Mouse (Mus musculus): ENCODE measurements at regions not wholly inside any gene's neighbourhood (a gene's known extent, or its start where the extent isn't known, plus 50 kb on each side); places are given as distances from the start of the nearest gene placed in this dataset.

DNA sequence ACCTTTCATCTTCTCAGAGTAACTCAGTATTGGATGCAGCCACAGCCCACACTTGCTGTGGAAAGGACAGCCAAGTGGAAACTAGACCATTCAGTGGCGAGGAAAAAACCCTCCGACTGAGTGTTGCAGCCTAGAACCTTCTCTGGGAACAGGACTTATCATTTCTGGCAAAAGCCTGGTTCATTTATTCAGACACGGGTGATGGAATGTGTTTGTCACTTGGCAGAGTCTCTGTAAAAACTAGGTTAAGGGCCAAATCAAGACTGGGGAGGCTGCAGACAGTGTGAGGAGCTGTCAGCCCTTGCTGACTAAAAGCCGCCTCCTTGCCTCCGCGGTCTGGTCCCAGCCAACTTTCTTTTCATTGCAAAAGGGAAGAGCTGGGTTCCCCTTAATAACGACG, 212.3 kb upstream of the Pgrmc2 start:
- H3K27ac ChIP-seq (ENCODE audit: poor library complexity, severe bottlenecking) = no peak overlapping the region
- WGBS = 54% methylated on average over 8 of the region's 8 CpGs
- peaks cover 18% of the 10 kb centered on the region; the same call in 1 of the 2 replicates for H3K4me1 ChIP-seq (replicated peaks)
- no peak for ATAC-seq (ENCODE audit: insufficient number of reproducible peaks, low FRiP score)
- no peaks in the 10 kb centered on the region for H3K36me3 ChIP-seq
- no peak overlapping the region for H3K4me3 ChIP-seq
- H3K9ac ChIP-seq = no peak overlapping the region
- H3K9me3 ChIP-seq (replicated peaks) = no peaks in the 10 kb centered on the region
- no peak overlapping the region for H3K4me2 ChIP-seq
- H3K27me3 ChIP-seq (replicated peaks) = no peaks in the 10 kb centered on the region

- H3K27me3 ChIP-seq (replicated peaks) = no peaks in the 10 kb centered on the region
- H3K4me2 ChIP-seq = no peak overlapping the region
- no peak overlapping the region for H3K4me3 ChIP-seq
- peaks cover 8% of the 10 kb centered on the region; the same call in 1 of the 2 replicates for H3K4me1 ChIP-seq (replicated peaks)
- 76% methylated on average over 11 of the region's 11 CpGs for WGBS
- H3K27ac ChIP-seq (ENCODE audit: poor library complexity, severe bottlenecking) = no peak overlapping the region
- no peak for ATAC-seq (ENCODE audit: insufficient number of reproducible peaks, low FRiP score)
- no peak overlapping the region for H3K9ac ChIP-seq
- H3K36me3 ChIP-seq = no peaks in the 10 kb centered on the region
- no peaks in the 10 kb centered on the region for H3K9me3 ChIP-seq (replicated peaks)
Measured at GRCm38 (mm10) chr3:41290535-41291307, 207.9 kb upstream of the Pgrmc2 start.

DNA sequence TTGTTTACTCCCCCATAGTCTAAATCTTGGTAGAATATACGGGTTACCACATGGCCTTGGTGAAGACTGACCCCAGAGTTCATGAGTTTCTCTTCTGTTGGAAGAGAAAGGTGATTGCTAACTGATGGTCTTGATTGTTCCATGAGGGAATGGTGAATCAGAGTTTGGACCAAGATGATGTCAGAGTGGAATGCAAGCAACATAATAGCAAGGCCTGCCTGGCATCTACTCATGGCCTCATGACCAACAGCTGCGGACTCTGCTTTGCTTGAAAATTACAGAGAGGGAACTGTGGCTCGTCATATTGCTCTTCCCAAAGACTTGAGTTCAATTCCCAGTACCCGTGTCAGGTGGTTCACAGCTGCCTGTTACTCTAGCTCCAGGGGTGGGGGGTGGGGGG, 205.9 kb upstream of the Pgrmc2 start:
- no peak overlapping the region for H3K4me2 ChIP-seq

DNA sequence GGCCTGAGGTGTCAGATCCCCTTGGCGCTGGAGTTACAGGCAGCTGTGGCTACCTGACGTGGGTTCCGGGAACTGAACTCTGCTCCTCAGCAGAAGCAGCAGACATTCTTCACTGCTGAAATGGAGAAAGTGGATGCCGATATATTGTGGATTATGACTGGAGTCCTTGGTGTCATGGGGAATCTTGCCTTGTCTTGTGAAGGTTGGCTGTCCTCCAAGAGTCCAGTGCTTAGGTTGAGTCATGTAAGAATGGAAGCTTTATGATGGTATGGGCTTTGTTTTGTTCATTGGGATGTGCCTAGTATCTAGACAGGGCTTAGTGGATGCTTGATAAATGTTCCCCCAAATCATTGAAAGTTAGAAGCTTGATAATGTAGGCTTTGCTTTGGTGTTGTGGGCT, 205.2 kb upstream of the Pgrmc2 start:
- no peak overlapping the region for H3K4me3 ChIP-seq
- H3K9me3 ChIP-seq (replicated peaks) = no peaks in the 10 kb centered on the region
- no peak overlapping the region for H3K9ac ChIP-seq
- no peak for ATAC-seq (ENCODE audit: insufficient number of reproducible peaks, low FRiP score)
- H3K4me1 ChIP-seq (replicated peaks) = no peaks in the 10 kb centered on the region
- H3K4me2 ChIP-seq = no peak overlapping the region
- H3K27ac ChIP-seq (ENCODE audit: poor library complexity, severe bottlenecking) = no peak overlapping the region
- 83% methylated on average over 4 of the region's 4 CpGs for WGBS
- H3K36me3 ChIP-seq = no peaks in the 10 kb centered on the region
- H3K27me3 ChIP-seq (replicated peaks) = no peaks in the 10 kb centered on the region

More for the DNA sequence above, 205.9 kb upstream of the Pgrmc2 start:
- H3K4me1 ChIP-seq (replicated peaks) = no peaks in the 10 kb centered on the region
- no peaks in the 10 kb centered on the region for H3K36me3 ChIP-seq
- WGBS = 82% methylated on average over 4 of the region's 4 CpGs
- ATAC-seq (ENCODE audit: insufficient number of reproducible peaks, low FRiP score) = no peak
- no peak overlapping the region for H3K9ac ChIP-seq
- no peaks in the 10 kb centered on the region for H3K27me3 ChIP-seq (replicated peaks)
- no peaks in the 10 kb centered on the region for H3K9me3 ChIP-seq (replicated peaks)
- no peak overlapping the region for H3K27ac ChIP-seq (ENCODE audit: poor library complexity, severe bottlenecking)
- H3K4me3 ChIP-seq = no peak overlapping the region

- WGBS = 87% methylated on average over 5 of the region's 5 CpGs
- Histone ChIP-seq H3K4me3 (no peak overlapping the region), H3K36me3 (no peaks in the 10 kb centered on the region), H3K27ac (ENCODE audit: poor library complexity, severe bottlenecking) (no peak overlapping the region), H3K4me1 (replicated peaks) (no peaks in the 10 kb centered on the region), H3K9me3 (replicated peaks) (no peaks in the 10 kb centered on the region), H3K27me3 (replicated peaks) (no peaks in the 10 kb centered on the region), H3K9ac (no peak overlapping the region), H3K4me2 (no peak overlapping the region)
- no peak for ATAC-seq (ENCODE audit: insufficient number of reproducible peaks, low FRiP score)
Measured at GRCm38 (mm10) chr3:41285336-41285735, 202.5 kb upstream of the Pgrmc2 start.

- no peaks in the 10 kb centered on the region for H3K4me1 ChIP-seq (replicated peaks)
- no peak overlapping the region for H3K4me2 ChIP-seq
- H3K36me3 ChIP-seq = no peaks in the 10 kb centered on the region
- no peaks in the 10 kb centered on the region for H3K9me3 ChIP-seq (replicated peaks)
- ATAC-seq (ENCODE audit: insufficient number of reproducible peaks, low FRiP score) = no peak
- no peak overlapping the region for H3K27ac ChIP-seq (ENCODE audit: poor library complexity, severe bottlenecking)
- H3K27me3 ChIP-seq (replicated peaks) = no peaks in the 10 kb centered on the region
- 52% methylated on average over 13 of the region's 13 CpGs for WGBS
- no peak overlapping the region for H3K4me3 ChIP-seq
- no peak overlapping the region for H3K9ac ChIP-seq
Measured at GRCm38 (mm10) chr3:41284897-41285296, 202.1 kb upstream of the Pgrmc2 start.

- H3K4me3 ChIP-seq = no peak overlapping the region
- no peak overlapping the region for H3K4me2 ChIP-seq
- no peaks in the 10 kb centered on the region for H3K36me3 ChIP-seq
- no peaks in the 10 kb centered on the region for H3K4me1 ChIP-seq (replicated peaks)
- 69% methylated on average over 8 of the region's 8 CpGs for WGBS
- no peak for ATAC-seq (ENCODE audit: insufficient number of reproducible peaks, low FRiP score)
- H3K9me3 ChIP-seq (replicated peaks) = no peaks in the 10 kb centered on the region; the same call in 1 of the 2 replicates
- H3K27ac ChIP-seq (ENCODE audit: poor library complexity, severe bottlenecking) = no peak overlapping the region
- H3K27me3 ChIP-seq (replicated peaks) = no peaks in the 10 kb centered on the region
- no peak overlapping the region for H3K9ac ChIP-seq
Measured at GRCm38 (mm10) chr3:41282431-41283037, 199.7 kb upstream of the Pgrmc2 start.

DNA sequence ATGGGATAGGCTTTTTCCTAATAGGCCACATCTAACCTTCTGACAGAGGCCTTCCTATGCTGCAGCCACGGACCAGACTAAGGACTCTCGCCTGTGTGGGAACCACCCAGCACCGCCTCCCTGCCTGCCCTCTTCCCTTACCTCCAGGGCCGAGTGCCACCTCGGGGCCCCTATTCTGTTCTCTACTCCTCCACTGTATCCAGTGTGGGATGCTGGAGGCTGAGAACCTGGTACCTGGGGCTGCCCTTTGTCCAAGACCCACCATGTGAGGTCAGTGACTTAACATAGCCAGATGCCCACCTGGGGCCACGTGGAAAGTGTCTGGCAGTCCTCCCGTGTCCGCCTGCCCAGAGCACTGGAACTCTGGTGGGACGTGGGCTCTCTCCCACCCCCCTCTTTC, 193.2 kb upstream of the Pgrmc2 start:
- H3K27ac ChIP-seq (ENCODE audit: poor library complexity, severe bottlenecking) = no peak overlapping the region
- no peak overlapping the region for H3K4me3 ChIP-seq
- 87% methylated on average over 9 of the region's 9 CpGs for WGBS
- no peak for ATAC-seq (ENCODE audit: insufficient number of reproducible peaks, low FRiP score)
- no peaks in the 10 kb centered on the region; the same call in none of the 2 replicates for H3K9me3 ChIP-seq (replicated peaks)
- no peak overlapping the region for H3K4me2 ChIP-seq
- no peaks in the 10 kb centered on the region for H3K36me3 ChIP-seq
- H3K27me3 ChIP-seq (replicated peaks) = no peaks in the 10 kb centered on the region
- no peak overlapping the region for H3K9ac ChIP-seq
- no peaks in the 10 kb centered on the region for H3K4me1 ChIP-seq (replicated peaks)

DNA sequence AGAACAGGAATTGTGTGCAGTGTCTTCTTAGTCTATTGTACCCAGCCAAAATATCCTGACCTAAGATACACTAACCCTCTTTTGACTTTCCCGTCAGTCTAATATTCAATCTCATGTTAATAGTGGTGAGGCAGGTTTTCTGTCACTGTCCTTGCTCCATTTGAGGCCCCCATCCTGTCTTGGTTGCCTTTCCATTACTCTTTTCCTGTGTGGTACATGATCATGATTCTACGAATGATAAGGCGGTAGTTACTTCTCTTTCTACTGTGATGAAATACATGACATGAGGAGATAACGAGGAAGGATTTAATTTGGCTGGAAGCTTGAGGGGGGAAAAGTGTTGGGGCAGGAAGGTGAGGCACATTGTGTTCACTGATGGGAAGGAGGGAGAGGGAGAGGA, 185.7 kb upstream of the Pgrmc2 start:
- no peak overlapping the region for H3K27ac ChIP-seq (ENCODE audit: poor library complexity, severe bottlenecking)
- ATAC-seq (ENCODE audit: insufficient number of reproducible peaks, low FRiP score) = no peak
- no peaks in the 10 kb centered on the region for H3K27me3 ChIP-seq (replicated peaks)
- no peak overlapping the region for H3K9ac ChIP-seq
- H3K4me3 ChIP-seq = no peak overlapping the region
- no peaks in the 10 kb centered on the region for H3K4me1 ChIP-seq (replicated peaks)
- H3K9me3 ChIP-seq (replicated peaks) = no peaks in the 10 kb centered on the region; the same call in 1 of the 2 replicates
- no peak overlapping the region for H3K4me2 ChIP-seq
- H3K36me3 ChIP-seq = no peaks in the 10 kb centered on the region
- 73% methylated on average over 4 of the region's 4 CpGs for WGBS

- no peaks in the 10 kb centered on the region for H3K27me3 ChIP-seq (replicated peaks)
- H3K36me3 ChIP-seq = no peaks in the 10 kb centered on the region
- ATAC-seq (ENCODE audit: insufficient number of reproducible peaks, low FRiP score) = no peak
- H3K4me1 ChIP-seq (replicated peaks) = no peaks in the 10 kb centered on the region
- H3K9ac ChIP-seq = no peak overlapping the region
- no peaks in the 10 kb centered on the region for H3K9me3 ChIP-seq (replicated peaks)
- H3K27ac ChIP-seq (ENCODE audit: poor library complexity, severe bottlenecking) = no peak overlapping the region
- H3K4me2 ChIP-seq = no peak overlapping the region
- WGBS = 87% methylated on average over 6 of the region's 6 CpGs
- no peak overlapping the region for H3K4me3 ChIP-seq
Measured at GRCm38 (mm10) chr3:41266216-41266615, 183.4 kb upstream of the Pgrmc2 start.

DNA sequence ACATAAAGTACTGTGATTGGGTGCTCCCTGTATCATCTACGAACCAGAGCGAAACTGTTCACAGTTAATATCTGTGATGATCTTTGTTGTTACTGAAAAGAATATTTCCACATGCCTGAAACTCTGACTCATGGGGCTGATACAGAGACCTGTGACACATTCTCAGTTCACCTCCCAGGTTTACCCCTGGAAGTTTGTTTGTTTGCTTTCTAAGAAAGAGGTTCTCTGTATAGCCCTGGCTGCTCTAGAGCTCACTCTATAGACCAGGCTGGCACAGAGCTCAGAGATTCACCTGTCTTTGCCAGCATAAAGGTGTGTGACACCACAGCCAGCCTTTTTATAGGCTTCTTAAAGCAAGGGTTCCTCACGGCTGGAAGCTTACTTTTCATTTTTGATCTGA, 182.6 kb upstream of the Pgrmc2 start:
- H3K27me3 ChIP-seq (replicated peaks) = no peaks in the 10 kb centered on the region

More for the DNA sequence above, 182.6 kb upstream of the Pgrmc2 start:
- H3K27ac ChIP-seq (ENCODE audit: poor library complexity, severe bottlenecking) = no peak overlapping the region
- no peaks in the 10 kb centered on the region for H3K4me1 ChIP-seq (replicated peaks)
- H3K4me2 ChIP-seq = no peak overlapping the region
- no peak for ATAC-seq (ENCODE audit: insufficient number of reproducible peaks, low FRiP score)
- no peaks in the 10 kb centered on the region for H3K9me3 ChIP-seq (replicated peaks)
- no peaks in the 10 kb centered on the region for H3K36me3 ChIP-seq
- no peak overlapping the region for H3K4me3 ChIP-seq
- no peak overlapping the region for H3K9ac ChIP-seq
- WGBS = 84% methylated on average over 3 of the region's 3 CpGs
